Mouse (Mus musculus): ENCODE results near the gene Il21r. TPM values are rescaled to one million over a fixed set of nuclear protein-coding genes. Genes with fewer than 3 reads are reported as not detected.
A peak's percentile ranks its signal among the peaks of the same experiment; 100 is the strongest.

Gene Il21r
- total and polyA plus RNA-seq, 3 experiments = 0.11 to 0.16 TPM; not detected in 1

GRCm38 (mm10) chr7:125558401-125558945, 44.8 kb upstream of the Il21r start:
- TF ChIP-seq CTCF (IDR thresholded peaks at IDR 0.05; ENCODE audit: low read depth, low read length) (no peak), GATA1 (IDR thresholded peaks at IDR 0.05; ENCODE audit: borderline replicate concordance, low read length) (no peak), POLR2AphosphoS5 (IDR thresholded peaks at IDR 0.05; ENCODE audit: insufficient replicate concordance, low read depth, low read length) (no peak), TAL1 (conservative IDR thresholded peaks at IDR 0.05; ENCODE audit: low read depth, low read length) (no peak), GATA2 (IDR thresholded peaks at IDR 0.05; ENCODE audit: borderline replicate concordance, low read depth, low read length) (no peak)
- Histone ChIP-seq H3K4me3 (ENCODE audit: low read depth, low read length) (no peak overlapping the region; the same call in 1 of the 2 replicates), H3K36me3 (replicated peaks) (peaks cover 80% of the 10 kb centered on the region), H3K9me3 (replicated peaks) (no peaks in the 10 kb centered on the region), H3K4me1 (ENCODE audit: insufficient read depth, low read depth, low read length) (peaks cover 100% of the 10 kb centered on the region), H3K27me3 (ENCODE audit: insufficient read depth, low read length) (no peaks in the 10 kb centered on the region)
- DNase-seq (ENCODE audit: low spot score) (no peak), ATAC-seq (ENCODE audit: extremely low read depth, insufficient number of reproducible peaks, low FRiP score, poor library complexity, severe bottlenecking) (no peak)

GRCm38 (mm10) chr7:125558997-125559396, 44.2 kb upstream of the Il21r start:
- Histone ChIP-seq H3K27me3 (ENCODE audit: insufficient read depth, low read length) (no peaks in the 10 kb centered on the region), H3K4me1 (ENCODE audit: insufficient read depth, low read depth, low read length) (peaks cover 99% of the 10 kb centered on the region), H3K36me3 (replicated peaks) (peaks cover 80% of the 10 kb centered on the region), H3K9me3 (replicated peaks) (no peaks in the 10 kb centered on the region), H3K4me3 (ENCODE audit: low read depth, low read length) (no peak overlapping the region)
- TF ChIP-seq GATA2 (IDR thresholded peaks at IDR 0.05; ENCODE audit: borderline replicate concordance, low read depth, low read length) (no peak), TAL1 (conservative IDR thresholded peaks at IDR 0.05; ENCODE audit: low read depth, low read length) (no peak)
- DNase-seq (ENCODE audit: low spot score) = no peak
- ATAC-seq (ENCODE audit: extremely low read depth, insufficient number of reproducible peaks, low FRiP score, poor library complexity, severe bottlenecking) = no peak

- no peak overlapping the region; the same call in 1 of the 2 replicates for H3K4me3 ChIP-seq (ENCODE audit: low read depth, low read length)
These were observed 43.7 kb upstream of the Il21r start for GRCm38 (mm10) chr7:125559537-125559936.

GRCm38 (mm10) chr7:125560146-125560785, 43.0 kb upstream of the Il21r start:
- Histone ChIP-seq H3K4me1 (ENCODE audit: insufficient read depth, low read depth, low read length) (peaks cover 98% of the 10 kb centered on the region), H3K27me3 (ENCODE audit: insufficient read depth, low read length) (no peaks in the 10 kb centered on the region), H3K4me3 (ENCODE audit: low read depth, low read length) (peak overlapping the region; percentile 48; the same call in 1 of the 2 replicates), H3K9me3 (replicated peaks) (no peaks in the 10 kb centered on the region), H3K36me3 (replicated peaks) (peaks cover 85% of the 10 kb centered on the region)
- DNase-seq (ENCODE audit: low spot score) (no peak), ATAC-seq (ENCODE audit: extremely low read depth, insufficient number of reproducible peaks, low FRiP score, poor library complexity, severe bottlenecking) (no peak)
- TF ChIP-seq POLR2AphosphoS5 (IDR thresholded peaks at IDR 0.05; ENCODE audit: insufficient replicate concordance, low read depth, low read length) = no peak
- no peak for TF ChIP-seq CTCF (IDR thresholded peaks at IDR 0.05; ENCODE audit: low read depth, low read length)

More at GRCm38 (mm10) chr7:125559537-125559936, 43.7 kb upstream of the Il21r start:
- H3K36me3 ChIP-seq (replicated peaks) = peaks cover 81% of the 10 kb centered on the region
- peaks cover 98% of the 10 kb centered on the region for H3K4me1 ChIP-seq (ENCODE audit: insufficient read depth, low read depth, low read length)
- no peak for ATAC-seq (ENCODE audit: extremely low read depth, insufficient number of reproducible peaks, low FRiP score, poor library complexity, severe bottlenecking)
- H3K9me3 ChIP-seq (replicated peaks) = no peaks in the 10 kb centered on the region
- H3K27me3 ChIP-seq (ENCODE audit: insufficient read depth, low read length) = no peaks in the 10 kb centered on the region
- no peak for DNase-seq (ENCODE audit: low spot score)
- TF ChIP-seq GATA1 (IDR thresholded peaks at IDR 0.05; ENCODE audit: borderline replicate concordance, low read length) (no peak), TAL1 (conservative IDR thresholded peaks at IDR 0.05; ENCODE audit: low read depth, low read length) (no peak), POLR2AphosphoS5 (IDR thresholded peaks at IDR 0.05; ENCODE audit: insufficient replicate concordance, low read depth, low read length) (no peak), GATA2 (IDR thresholded peaks at IDR 0.05; ENCODE audit: borderline replicate concordance, low read depth, low read length) (no peak), CTCF (IDR thresholded peaks at IDR 0.05; ENCODE audit: low read depth, low read length) (no peak)

GRCm38 (mm10) chr7:125561085-125561690, 42.0 kb upstream of the Il21r start:
- DNase-seq (ENCODE audit: low spot score) = peak; percentile 76
- ATAC-seq (ENCODE audit: extremely low read depth, insufficient number of reproducible peaks, low FRiP score, poor library complexity, severe bottlenecking) = peak; percentile 76
- Histone ChIP-seq H3K36me3 (replicated peaks) (peaks cover 92% of the 10 kb centered on the region), H3K9me3 (replicated peaks) (no peaks in the 10 kb centered on the region), H3K27me3 (ENCODE audit: insufficient read depth, low read length) (no peaks in the 10 kb centered on the region), H3K4me3 (ENCODE audit: low read depth, low read length) (no peak overlapping the region; the same call in 1 of the 2 replicates), H3K4me1 (ENCODE audit: insufficient read depth, low read depth, low read length) (peaks cover 98% of the 10 kb centered on the region)
- TF ChIP-seq TAL1 (conservative IDR thresholded peaks at IDR 0.05; ENCODE audit: low read depth, low read length) = no peak

GRCm38 (mm10) chr7:125562413-125562812, 40.8 kb upstream of the Il21r start:
- no peaks in the 10 kb centered on the region for H3K9me3 ChIP-seq (replicated peaks)
- no peak for ATAC-seq (ENCODE audit: extremely low read depth, insufficient number of reproducible peaks, low FRiP score, poor library complexity, severe bottlenecking)
- DNase-seq (ENCODE audit: low spot score) = no peak
- TF ChIP-seq CTCF (IDR thresholded peaks at IDR 0.05; ENCODE audit: low read depth, low read length) = no peak
- no peak for TF ChIP-seq TAL1 (conservative IDR thresholded peaks at IDR 0.05; ENCODE audit: low read depth, low read length)
- TF ChIP-seq POLR2AphosphoS5 (IDR thresholded peaks at IDR 0.05; ENCODE audit: insufficient replicate concordance, low read depth, low read length) = no peak
- H3K4me1 ChIP-seq (ENCODE audit: insufficient read depth, low read depth, low read length) = peaks cover 97% of the 10 kb centered on the region
- H3K4me3 ChIP-seq (ENCODE audit: low read depth, low read length) = no peak overlapping the region
- H3K27me3 ChIP-seq (ENCODE audit: insufficient read depth, low read length) = no peaks in the 10 kb centered on the region
- peaks cover 98% of the 10 kb centered on the region for H3K36me3 ChIP-seq (replicated peaks)

Data from G1E (cell line).